Mouse (Mus musculus): ENCODE results near the gene Xrcc2. TPM values are rescaled to one million over a fixed set of nuclear protein-coding genes. Genes with fewer than 3 reads are reported as not detected.

Xrcc2 gene
- total and polyA plus RNA-seq, 2 experiments from 2014 or later, result 5.7 to 13.4 TPM

- Histone ChIP-seq H3K4me2 (ENCODE audit: low read depth, low read length) (peak overlapping the region; percentile 42), H3K9me3 (ENCODE audit: low read length) (no peaks in the 10 kb centered on the region), H3K36me3 (ENCODE audit: insufficient read depth, low read length) (no peaks in the 10 kb centered on the region), H3K9ac (replicated peaks; ENCODE audit: low read length) (no peak overlapping the region), H3K4me1 (ENCODE audit: insufficient read depth, low read length) (peaks cover 3% of the 10 kb centered on the region), H3K27me3 (ENCODE audit: insufficient read depth, low read length) (no peaks in the 10 kb centered on the region), H3K4me3 (ENCODE audit: low read length) (no peak overlapping the region), H3K27ac (no peak overlapping the region)
- TF ChIP-seq CTCF (IDR thresholded peaks at IDR 0.05; ENCODE audit: low read depth), result no peak
- 4% methylated on average over 14 of the region's 14 CpGs for WGBS
- DNase-seq (ENCODE audit: low spot score), result peak; percentile 24
- ATAC-seq, result peak; percentile 61; the same call in 1 of the 2 replicates
These were observed 51.0 kb downstream of the Xrcc2 start for GRCm38 (mm10) chr5:25654578-25654987.

GRCm38 (mm10) chr5:25653377-25653776 lies 52.2 kb downstream of the Xrcc2 start:
- H3K9ac ChIP-seq (replicated peaks; ENCODE audit: low read length), result no peak overlapping the region
- H3K9me3 ChIP-seq (ENCODE audit: low read length), result no peaks in the 10 kb centered on the region
- no peak overlapping the region for H3K4me3 ChIP-seq (ENCODE audit: low read length)
- no peaks in the 10 kb centered on the region for H3K36me3 ChIP-seq (ENCODE audit: insufficient read depth, low read length)
- H3K4me2 ChIP-seq (ENCODE audit: low read depth, low read length), result no peak overlapping the region
- DNase-seq (ENCODE audit: low spot score) (no peak), ATAC-seq (no peak)
- no peaks in the 10 kb centered on the region for H3K27me3 ChIP-seq (ENCODE audit: insufficient read depth, low read length)
- H3K4me1 ChIP-seq (ENCODE audit: insufficient read depth, low read length), result peaks cover 3% of the 10 kb centered on the region
- 42% methylated on average over 3 of the region's 3 CpGs for WGBS
- no peak for TF ChIP-seq CTCF (IDR thresholded peaks at IDR 0.05; ENCODE audit: low read depth)
- H3K27ac ChIP-seq, result no peak overlapping the region

GRCm38 (mm10) chr5:25652435-25652834 lies 53.2 kb downstream of the Xrcc2 start:
- no peak overlapping the region for H3K9ac ChIP-seq (replicated peaks; ENCODE audit: low read length)
- WGBS, result 56% methylated on average over 7 of the region's 7 CpGs
- no peaks in the 10 kb centered on the region for H3K36me3 ChIP-seq (ENCODE audit: insufficient read depth, low read length)
- H3K27me3 ChIP-seq (ENCODE audit: insufficient read depth, low read length), result no peaks in the 10 kb centered on the region
- peak; percentile 39 for DNase-seq (ENCODE audit: low spot score)
- no peak overlapping the region for H3K27ac ChIP-seq
- H3K4me2 ChIP-seq (ENCODE audit: low read depth, low read length), result no peak overlapping the region
- no peaks in the 10 kb centered on the region for H3K9me3 ChIP-seq (ENCODE audit: low read length)
- H3K4me1 ChIP-seq (ENCODE audit: insufficient read depth, low read length), result peaks cover 3% of the 10 kb centered on the region
- H3K4me3 ChIP-seq (ENCODE audit: low read length), result no peak overlapping the region
- no peak for TF ChIP-seq CTCF (IDR thresholded peaks at IDR 0.05; ENCODE audit: low read depth)
- no peak for ATAC-seq

GRCm38 (mm10) chr5:25645661-25646364 lies 59.8 kb downstream of the Xrcc2 start:
- no peak overlapping the region for H3K4me2 ChIP-seq (ENCODE audit: low read depth, low read length)
- 59% methylated on average over 8 of the region's 8 CpGs for WGBS

GRCm38 (mm10) chr5:25644509-25644908 lies 61.1 kb downstream of the Xrcc2 start:
- no peak for ATAC-seq

More at GRCm38 (mm10) chr5:25645661-25646364, 59.8 kb downstream of the Xrcc2 start:
- no peak overlapping the region for H3K9ac ChIP-seq (replicated peaks; ENCODE audit: low read length)
- H3K4me3 ChIP-seq (ENCODE audit: low read length), result no peak overlapping the region
- peak; percentile 57 for DNase-seq (ENCODE audit: low spot score)
- H3K27ac ChIP-seq, result no peak overlapping the region
- H3K36me3 ChIP-seq (ENCODE audit: insufficient read depth, low read length), result no peaks in the 10 kb centered on the region
- H3K27me3 ChIP-seq (ENCODE audit: insufficient read depth, low read length), result no peaks in the 10 kb centered on the region
- H3K4me1 ChIP-seq (ENCODE audit: insufficient read depth, low read length), result no peaks in the 10 kb centered on the region
- TF ChIP-seq CTCF (IDR thresholded peaks at IDR 0.05; ENCODE audit: low read depth), result no peak
- no peaks in the 10 kb centered on the region for H3K9me3 ChIP-seq (ENCODE audit: low read length)
- peak; percentile 53; the same call in 1 of the 2 replicates for ATAC-seq

GRCm38 (mm10) chr5:25642741-25643140 lies 62.9 kb downstream of the Xrcc2 start:
- Histone ChIP-seq H3K27me3 (ENCODE audit: insufficient read depth, low read length) (no peaks in the 10 kb centered on the region), H3K4me3 (ENCODE audit: low read length) (no peak overlapping the region), H3K27ac (no peak overlapping the region), H3K4me2 (ENCODE audit: low read depth, low read length) (no peak overlapping the region), H3K36me3 (ENCODE audit: insufficient read depth, low read length) (no peaks in the 10 kb centered on the region), H3K4me1 (ENCODE audit: insufficient read depth, low read length) (no peaks in the 10 kb centered on the region), H3K9ac (replicated peaks; ENCODE audit: low read length) (no peak overlapping the region), H3K9me3 (ENCODE audit: low read length) (no peaks in the 10 kb centered on the region)
- TF ChIP-seq CTCF (IDR thresholded peaks at IDR 0.05; ENCODE audit: low read depth), result no peak
- no peak for DNase-seq (ENCODE audit: low spot score)
- no peak for ATAC-seq
- 93% methylated on average over 1 of the region's 1 CpGs for WGBS

More at GRCm38 (mm10) chr5:25644509-25644908, 61.1 kb downstream of the Xrcc2 start:
- no peak overlapping the region for H3K4me2 ChIP-seq (ENCODE audit: low read depth, low read length)
- H3K9me3 ChIP-seq (ENCODE audit: low read length), result no peaks in the 10 kb centered on the region
- no peak overlapping the region for H3K9ac ChIP-seq (replicated peaks; ENCODE audit: low read length)
- H3K4me3 ChIP-seq (ENCODE audit: low read length), result no peak overlapping the region
- H3K36me3 ChIP-seq (ENCODE audit: insufficient read depth, low read length), result no peaks in the 10 kb centered on the region
- no peak for DNase-seq (ENCODE audit: low spot score)
- H3K27me3 ChIP-seq (ENCODE audit: insufficient read depth, low read length), result no peaks in the 10 kb centered on the region
- no peak for TF ChIP-seq CTCF (IDR thresholded peaks at IDR 0.05; ENCODE audit: low read depth)
- H3K27ac ChIP-seq, result no peak overlapping the region
- WGBS, result 97% methylated on average over 2 of the region's 2 CpGs
- no peaks in the 10 kb centered on the region for H3K4me1 ChIP-seq (ENCODE audit: insufficient read depth, low read length)

Other genes starting within 250 kb of the Xrcc2 start
- 40.2 and 46.5 TPM in 2 replicates for gene Kmt2c, start 207.0 kb downstream of the Xrcc2 start, total RNA-seq (2014; rRNA removed)
- 10.8 and 11.1 TPM in 2 replicates for gene Kmt2c, start 207.0 kb downstream of the Xrcc2 start, polyA plus RNA-seq (2015; fragmentation: Nextera tagmentation; extraction: Ambion mirVana)
- not detected in 2 replicates for gene Cct8l1, start 189.8 kb downstream of the Xrcc2 start, total RNA-seq (2014; rRNA removed)
- not detected in 2 replicates for gene Cct8l1, start 189.8 kb downstream of the Xrcc2 start, polyA plus RNA-seq (2015; fragmentation: Nextera tagmentation; extraction: Ambion mirVana)
- gene Actr3b, start 54.2 kb upstream of the Xrcc2 start, total RNA-seq (2014; rRNA removed), result 18.8 and 25.7 TPM in 2 replicates
- gene Actr3b, start 54.2 kb upstream of the Xrcc2 start, polyA plus RNA-seq (2015; fragmentation: Nextera tagmentation; extraction: Ambion mirVana), result 53.6 and 58.1 TPM in 2 replicates
- 0.32 TPM in 1 of 2 replicates, not detected in the other for gene Gm21663, start 236.6 kb upstream of the Xrcc2 start, total RNA-seq (2014; rRNA removed)
- 0.18 TPM in 1 of 2 replicates, not detected in the other for gene Gm21663, start 236.6 kb upstream of the Xrcc2 start, polyA plus RNA-seq (2015; fragmentation: Nextera tagmentation; extraction: Ambion mirVana)
- gene Gm21671, start 248.6 kb upstream of the Xrcc2 start, total RNA-seq (2014; rRNA removed), result 0.18 TPM in 1 of 2 replicates, not detected in the other
- gene Gm21671, start 248.6 kb upstream of the Xrcc2 start, polyA plus RNA-seq (2015; fragmentation: Nextera tagmentation; extraction: Ambion mirVana), result 0.11 and 0.13 TPM in 2 replicates

Measured in hindbrain, postnatal 0 days (tissue).